Mouse (Mus musculus) effector memory CD4-positive, alpha-beta T cell, adult 5 months (primary cell): ENCODE data around the gene Selenbp2. TPM values are rescaled to one million over a fixed set of nuclear protein-coding genes. Genes with fewer than 3 reads are reported as not detected.

ENCODE experiments used
- polyA plus RNA-seq: library from polyadenylated mRNA; unstranded; fragments of 100-300 nt; shearing (Covaris generic); gene quantifications from one replicate; pipeline ENCODE4 v1.2.1, GENCODE M21; 2017

Gene Selenbp2
- not detected for polyA plus RNA-seq

GRCm38 (mm10) chr3:94693329-94693825, at the start of gene Selenbp2:
Selenbp2 (plus strand) TSS chr3:94693556.

GRCm38 (mm10) chr3:94658740-94659095, 34.6 kb upstream of the Selenbp2 start, which contains the start of gene Tuft1:
Tuft1 (minus strand) TSS chr3:94658872.

Other genes with a start within 250 kb of the Selenbp2 start
- gene Oaz3, start 249.6 kb upstream of the Selenbp2 start, polyA plus RNA-seq = 1.8 TPM
- not detected for gene Celf3, start 215.3 kb upstream of the Selenbp2 start, polyA plus RNA-seq
- gene Riiad1, start 213.2 kb upstream of the Selenbp2 start, polyA plus RNA-seq = 1.8 TPM
- 15.6 TPM for gene Snx27, start 110.8 kb upstream of the Selenbp2 start, polyA plus RNA-seq
- not detected for gene Gm10972, start 50.4 kb upstream of the Selenbp2 start, polyA plus RNA-seq
- gene Tuft1, start 34.7 kb upstream of the Selenbp2 start, polyA plus RNA-seq = 6.0 TPM
- 0.17 TPM for gene Cgn, start 92.9 kb downstream of the Selenbp2 start, polyA plus RNA-seq
- 16.5 TPM for gene Pogz, start 144.0 kb downstream of the Selenbp2 start, polyA plus RNA-seq
- gene Psmb4, start 193.4 kb downstream of the Selenbp2 start, polyA plus RNA-seq = 249 TPM
- not detected for gene Selenbp1, start 239.5 kb downstream of the Selenbp2 start, polyA plus RNA-seq